Mouse (Mus musculus): ENCODE results near the gene S1pr3.

The S1pr3 gene

GRCm38 (mm10) chr13:51446550-51446949, 38.1 kb downstream of the S1pr3 start:
- DNase-seq (ENCODE audit: low spot score) = no peak

DNA sequence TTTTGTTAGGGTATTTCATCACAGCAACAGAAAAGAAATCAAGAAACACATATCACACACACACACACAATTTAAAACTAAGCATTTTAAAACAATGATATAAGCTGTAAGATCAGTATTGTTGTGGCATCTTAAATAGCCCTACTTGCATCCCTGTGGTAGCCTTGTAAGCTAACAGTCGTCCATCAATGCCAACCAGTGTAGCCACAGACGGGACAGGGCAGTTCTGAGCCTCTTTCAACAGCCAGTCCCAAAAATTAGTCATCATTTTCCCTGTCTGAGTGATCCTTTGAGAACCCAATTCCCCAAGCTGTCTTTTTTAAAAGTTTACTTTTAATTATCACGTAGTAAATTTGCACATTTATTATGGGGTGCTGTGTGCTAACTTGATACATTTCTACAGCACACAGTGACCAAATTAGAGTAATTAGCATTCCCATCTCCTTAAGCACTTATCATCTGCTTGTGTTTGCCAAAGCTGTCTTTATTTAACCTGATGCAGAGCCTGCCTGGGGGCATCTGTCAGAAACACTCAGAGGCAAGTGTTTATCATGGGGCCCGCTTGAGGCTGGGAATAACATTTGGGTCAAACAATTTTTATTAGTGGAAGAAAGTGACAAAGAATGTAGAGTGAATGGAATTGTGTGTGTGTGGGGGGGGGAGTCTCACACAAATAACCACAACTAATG, 47.9 kb downstream of the S1pr3 start:
- DNase-seq (ENCODE audit: low spot score) = no peak

- no peak for DNase-seq (ENCODE audit: low spot score)
Measured at GRCm38 (mm10) chr13:51464294-51464693, 55.9 kb downstream of the S1pr3 start.

DNA sequence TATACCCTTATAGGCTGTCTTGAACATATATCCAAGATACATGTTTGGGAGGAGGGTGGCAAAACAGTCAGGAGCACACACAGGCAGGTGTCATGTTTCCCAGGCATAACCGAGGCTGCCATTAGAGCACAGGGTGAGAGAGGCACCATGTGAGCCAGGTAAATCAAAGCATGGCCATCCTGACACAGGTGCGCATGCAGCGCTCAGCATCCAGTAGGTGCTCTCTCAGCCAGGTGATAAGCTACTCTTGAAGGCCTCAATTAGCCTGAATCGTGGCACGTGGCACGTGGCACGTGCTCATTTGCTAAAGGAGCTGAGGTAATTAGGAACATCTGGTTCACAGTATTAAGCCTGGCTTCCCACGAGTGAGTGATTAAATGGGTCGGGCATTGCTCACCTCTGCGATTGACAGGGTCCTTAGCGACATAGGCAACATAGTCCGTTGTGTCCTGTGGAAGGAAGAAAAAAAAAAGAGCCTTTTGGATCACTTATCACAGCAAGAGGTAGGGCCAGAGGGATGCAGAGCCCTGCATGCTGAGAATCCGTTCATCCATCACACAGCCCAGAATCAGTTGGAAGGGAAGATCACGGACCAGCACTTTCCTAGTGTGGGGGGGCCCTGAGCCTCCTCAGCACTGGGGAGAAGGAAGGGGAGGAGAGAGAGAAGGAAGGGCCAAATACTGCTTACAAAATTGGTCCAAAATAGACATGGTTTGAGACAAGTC, 57.8 kb downstream of the S1pr3 start:
- no peak for DNase-seq (ENCODE audit: low spot score)

DNA sequence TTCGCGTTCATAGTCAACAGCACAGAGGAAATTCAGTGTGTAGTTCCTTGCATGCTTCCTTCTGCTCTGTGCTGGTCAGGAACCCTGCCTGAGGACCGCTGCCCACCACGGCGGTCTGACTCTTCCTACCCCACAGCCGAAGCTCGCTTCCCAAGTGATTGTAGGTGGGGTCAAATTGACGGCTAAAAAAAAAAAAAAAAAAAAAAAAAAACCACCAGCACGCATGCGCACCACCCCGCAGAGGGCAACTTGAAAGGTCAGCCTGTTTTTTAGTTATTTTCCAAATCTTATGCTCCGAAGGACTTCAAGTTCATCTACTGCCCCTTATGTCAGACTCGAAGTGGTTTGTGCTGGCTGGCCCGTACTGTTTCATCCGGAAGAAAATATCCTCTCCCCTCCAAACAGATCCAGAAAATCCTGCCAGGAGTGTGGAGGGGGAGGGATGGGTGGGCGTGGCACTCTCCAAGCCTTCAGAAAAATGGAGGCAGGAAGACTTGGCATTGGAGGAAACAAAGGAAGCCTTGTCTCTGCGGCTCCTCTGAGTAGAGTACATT, 60.3 kb downstream of the S1pr3 start:
- no peak for DNase-seq (ENCODE audit: low spot score)
